Mouse (Mus musculus): ENCODE measurements around the gene Cmtm3.
A peak's percentile ranks its signal among the peaks of the same experiment; 100 is the strongest.
"Not testable (repeated sequence)": the region's sequence is repeated elsewhere in the genome, so short reads cannot be mapped to it uniquely, and the experiment has no call there.

Cmtm3 gene

GRCm38 (mm10) chr8:104339229-104339982 lies at the start of gene Cmtm3:
Gene Cmtm3 (plus strand): TSS chr8:104339410.
- peak; percentile 25 for DNase-seq (ENCODE audit: low spot score)

GRCm38 (mm10) chr8:104293081-104293480 lies 46.1 kb upstream of the Cmtm3 start, which contains the start of gene Cmtm2a:
Gene Cmtm2a (minus strand): TSS chr8:104293181.
- not testable (repeated sequence) for DNase-seq (ENCODE audit: low spot score)

- DNase-seq (ENCODE audit: low spot score): no peak
Measured at GRCm38 (mm10) chr8:104294396-104294795, 44.8 kb upstream of the Cmtm3 start.

- DNase-seq (ENCODE audit: low spot score): not testable (repeated sequence)
Measured at GRCm38 (mm10) chr8:104301577-104301976, 37.6 kb upstream of the Cmtm3 start.

GRCm38 (mm10) chr8:104302536-104302935 lies 36.7 kb upstream of the Cmtm3 start:
- DNase-seq (ENCODE audit: low spot score): not testable (repeated sequence)

GRCm38 (mm10) chr8:104304962-104305361 lies 34.2 kb upstream of the Cmtm3 start:
- no peak for DNase-seq (ENCODE audit: low spot score)

- DNase-seq (ENCODE audit: low spot score): not testable (repeated sequence)
Measured at GRCm38 (mm10) chr8:104308341-104308740, 30.9 kb upstream of the Cmtm3 start.

- not testable (repeated sequence) for DNase-seq (ENCODE audit: low spot score)
Measured at GRCm38 (mm10) chr8:104309441-104310155, 29.6 kb upstream of the Cmtm3 start, which contains the start of the genes Gm45711 and Cmtm1. Gene Gm45711 (minus strand): TSS chr8:104310081. Gene Cmtm1 (minus strand): TSS chr8:104310145.

- DNase-seq (ENCODE audit: low spot score): not testable (repeated sequence)
Measured at GRCm38 (mm10) chr8:104312023-104312422, 27.2 kb upstream of the Cmtm3 start.

- DNase-seq (ENCODE audit: low spot score): no peak
Measured at GRCm38 (mm10) chr8:104313311-104313710, 25.9 kb upstream of the Cmtm3 start.

- not testable (repeated sequence) for DNase-seq (ENCODE audit: low spot score)
Measured at GRCm38 (mm10) chr8:104321267-104321666, 17.9 kb upstream of the Cmtm3 start, which contains the start of gene Gm11020. Gene Gm11020 (plus strand): TSS chr8:104321567.

GRCm38 (mm10) chr8:104321930-104322329 lies 17.3 kb upstream of the Cmtm3 start, which contains the start of gene Cmtm2b:
Gene Cmtm2b (plus strand): TSS chr8:104322230.
- not testable (repeated sequence) for DNase-seq (ENCODE audit: low spot score)

- no peak for DNase-seq (ENCODE audit: low spot score)
Measured at GRCm38 (mm10) chr8:104332665-104333631, 6.3 kb upstream of the Cmtm3 start.

GRCm38 (mm10) chr8:104333786-104334185 lies 5.4 kb upstream of the Cmtm3 start:
- no peak for DNase-seq (ENCODE audit: low spot score)

GRCm38 (mm10) chr8:104334196-104334595 lies 5.0 kb upstream of the Cmtm3 start:
- DNase-seq (ENCODE audit: low spot score): no peak

- no peak for DNase-seq (ENCODE audit: low spot score)
Measured at GRCm38 (mm10) chr8:104336806-104337205, 2.4 kb upstream of the Cmtm3 start.

GRCm38 (mm10) chr8:104337890-104338289 lies 1.3 kb upstream of the Cmtm3 start:
- DNase-seq (ENCODE audit: low spot score): no peak

GRCm38 (mm10) chr8:104339983-104340232 lies 698 bp downstream of the Cmtm3 start:
- DNase-seq (ENCODE audit: low spot score): no peak

GRCm38 (mm10) chr8:104340233-104341105 lies 1.3 kb downstream of the Cmtm3 start:
- DNase-seq (ENCODE audit: low spot score): peak; percentile 76

GRCm38 (mm10) chr8:104341106-104341561 lies 1.9 kb downstream of the Cmtm3 start:
- DNase-seq (ENCODE audit: low spot score): peak; percentile 35

- DNase-seq (ENCODE audit: low spot score): no peak
Measured at GRCm38 (mm10) chr8:104341678-104342077, 2.5 kb downstream of the Cmtm3 start.
